Mouse (Mus musculus) retina, embryonic 14.5 days (tissue): Measurements from ENCODE around the gene Rab5a.

Source experiments
- DNase-seq: peaks from one replicate; pipeline ENCODE4 v3.0.0-alpha.2; 2015; ENCODE audit warnings: low spot score

The Rab5a gene

DNA sequence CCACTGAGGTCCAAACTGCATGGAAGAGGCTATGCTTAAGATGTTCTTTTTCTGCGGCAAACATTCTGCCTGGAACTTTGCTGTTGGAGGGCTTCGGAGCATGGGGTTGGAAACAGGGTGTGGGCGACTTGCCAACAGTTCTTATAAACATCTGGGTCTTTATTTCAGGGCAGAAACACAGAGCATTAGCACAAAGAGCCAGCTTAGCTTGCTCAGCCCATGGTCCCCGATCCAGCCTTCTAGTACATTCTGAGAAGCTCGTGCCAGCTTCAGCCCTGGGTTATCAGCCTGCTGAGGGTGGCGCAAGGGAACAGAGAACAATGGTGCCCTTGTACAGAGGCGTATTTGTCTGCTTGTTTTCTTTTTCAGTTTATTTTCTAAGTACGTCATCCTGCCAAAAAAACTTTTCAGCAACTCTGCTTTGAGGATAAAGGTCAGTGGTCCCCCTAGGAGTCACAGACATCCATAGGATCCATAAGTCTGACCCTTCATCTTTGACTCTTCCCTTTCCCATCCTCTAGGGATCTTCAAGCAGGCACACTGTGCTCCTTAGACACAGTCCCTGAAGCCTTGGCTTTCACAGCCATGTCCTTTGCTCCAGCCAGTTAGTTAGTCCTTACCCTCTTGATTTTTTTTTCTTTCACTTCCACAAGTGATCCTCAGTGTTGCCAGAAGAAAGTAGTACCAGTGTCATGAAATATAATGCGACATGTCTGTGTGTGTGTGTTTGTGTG, 64.7 kb downstream of the Rab5a start:
- no peak for DNase-seq

- DNase-seq = no peak
These were observed 72.6 kb downstream of the Rab5a start for GRCm38 (mm10) chr17:53551306-53552299.

- peak; percentile 29 for DNase-seq
These were observed 75.1 kb downstream of the Rab5a start for GRCm38 (mm10) chr17:53554088-53554487.

DNA sequence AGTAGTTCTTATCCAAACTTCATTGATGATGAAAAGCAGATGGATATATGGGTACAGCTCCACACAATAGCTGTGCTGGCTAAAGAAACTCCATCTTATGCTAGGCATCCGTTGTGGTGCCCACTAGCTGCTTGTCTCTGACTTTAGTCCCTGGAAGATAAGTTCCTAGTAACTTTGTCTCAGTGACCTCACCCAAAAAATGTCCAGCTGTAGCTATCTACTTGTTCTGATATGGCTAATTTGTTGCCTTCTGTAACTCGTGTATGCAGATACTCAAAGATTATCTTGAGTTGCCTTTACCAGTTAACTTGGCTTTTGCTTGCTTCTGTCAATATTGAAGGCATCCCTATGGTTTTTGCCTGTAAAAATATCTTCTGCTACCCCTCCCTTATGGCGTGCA, 75.8 kb downstream of the Rab5a start:
- no peak for DNase-seq
